Mouse (Mus musculus) heart, postnatal 36 days (tissue): Measurements from ENCODE around the gene Cdc42se1. TPM values are rescaled to one million over a fixed set of nuclear protein-coding genes. Genes with fewer than 3 reads are reported as not detected.

Experiments
- DNase-seq, 2 experiments: peaks; one replicate each; pipeline ENCODE4 v3.0.0; 2021 to 2022
- intact Hi-C: fragments of 180-260 bp; cut with DNase I; formaldehyde crosslinking; loops from one replicate; pipeline ENCODE4 v1.15.1; 2025
- total RNA-seq, 2 experiments: library from RNA; stranded (reverse); gene quantifications; 2 replicates each; pipeline ENCODE4 v1.2.3; 2021

Cdc42se1 gene
- total RNA-seq, 2 experiments from 2014 or later: 20.4 to 22.8 TPM

DNA sequence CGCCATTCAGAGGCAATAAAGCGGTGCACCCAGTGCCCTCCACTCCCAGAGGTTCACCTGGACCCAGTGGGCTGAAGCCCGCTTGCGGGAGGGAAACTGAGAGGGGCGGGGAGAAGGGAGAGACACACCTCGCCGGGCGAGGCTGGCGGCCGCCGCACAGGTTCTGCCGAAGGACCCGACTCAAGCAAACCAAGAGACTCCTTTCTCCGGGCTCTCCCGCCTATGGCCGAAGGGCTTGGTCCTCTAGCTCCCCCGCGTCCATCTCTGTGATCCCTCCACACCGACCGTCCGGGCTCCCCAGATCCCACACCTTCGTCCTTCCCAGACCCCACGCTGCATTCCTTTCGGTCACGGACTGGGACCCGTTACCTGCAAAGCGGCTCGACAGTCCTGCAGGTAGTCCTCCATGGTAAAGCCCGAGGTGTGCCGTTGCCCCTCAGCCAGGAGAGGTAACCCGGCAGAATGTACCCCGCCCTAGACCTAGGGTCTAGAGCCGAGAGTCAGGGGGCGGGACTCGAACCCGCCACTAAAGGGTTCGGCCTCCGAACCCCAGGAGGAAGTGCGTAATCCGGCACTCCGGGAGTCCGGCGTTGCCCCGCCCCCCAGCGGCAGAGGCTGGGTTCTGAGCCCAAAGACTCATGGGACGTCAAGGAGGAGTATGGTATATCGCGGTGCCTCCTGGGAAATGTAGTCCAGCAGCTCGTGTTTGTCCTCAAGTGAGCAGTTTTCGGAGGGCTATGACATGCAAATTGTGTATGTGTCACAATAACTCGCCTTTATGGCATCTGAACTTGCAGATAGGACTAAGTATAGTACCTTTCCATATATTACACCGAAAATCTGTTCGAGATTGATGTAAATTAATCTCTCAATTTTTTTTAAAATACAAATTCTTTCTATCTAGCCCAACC, 52.9 kb downstream of the Cdc42se1 start, which contains the start of the genes Mindy1 and Prune1:
Gene Mindy1 (plus strand): TSS at position 130 of the 911 bp plus-strand sequence.
Gene Prune1 (minus strand): TSS at position 861 of the 911 bp plus-strand sequence.
- DNase-seq: peak; percentile 96 to 98
- intact Hi-C loops: loop anchor here (5.0 kb wide), 1 partner anchor 64 kb away; the partner anchor contains the start of gene Gabpb2

GRCm38 (mm10) chr3:95282381-95282864, 53.9 kb downstream of the Cdc42se1 start:
- DNase-seq: peak in 1 of 2 experiments; percentile 45

DNA sequence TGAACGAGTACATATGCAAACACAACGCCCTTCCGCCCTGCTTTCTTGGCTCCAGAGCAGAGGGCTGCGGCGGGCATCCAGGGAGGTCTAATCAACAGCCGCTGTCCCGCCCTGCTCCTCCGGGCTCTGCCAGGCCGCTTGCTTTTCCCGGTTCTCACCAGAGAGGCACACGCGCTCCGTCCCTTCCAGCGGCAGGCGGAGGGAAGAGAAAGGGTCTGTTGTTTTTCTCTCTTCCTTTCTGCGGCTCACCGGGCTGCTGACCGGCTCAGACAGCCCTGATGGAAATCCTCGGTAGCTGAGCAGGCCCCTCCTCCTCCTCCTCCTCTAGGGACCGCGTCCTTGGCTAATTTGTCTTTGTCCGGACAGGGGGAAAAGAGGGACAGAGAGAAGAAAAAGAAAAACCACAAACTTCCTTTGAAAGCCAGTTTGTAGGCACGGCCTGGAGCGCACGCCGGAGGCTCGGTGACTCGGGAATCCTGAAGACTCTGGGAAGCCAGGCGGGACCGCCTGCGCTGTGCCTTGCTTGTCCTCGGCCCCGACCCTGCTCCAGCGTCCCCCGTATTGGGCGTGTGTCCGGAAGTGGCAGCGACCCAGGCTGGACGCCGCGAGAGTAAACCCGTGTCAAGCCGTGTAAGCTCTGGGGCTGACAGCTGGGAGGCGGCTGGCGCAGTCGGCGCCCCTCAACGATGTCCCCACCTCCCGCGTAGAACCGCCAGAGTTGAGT, 54.5 kb downstream of the Cdc42se1 start:
- DNase-seq: peak; percentile 77 to 88
- intact Hi-C loops: loop anchor here (5.0 kb wide), 1 partner anchor 66 kb away; the partner anchor contains the start of gene Gabpb2

More at GRCm38 (mm10) chr3:95282381-95282864, 53.9 kb downstream of the Cdc42se1 start:
- intact Hi-C loops: loop anchor here (5.0 kb wide), 1 partner anchor 65 kb away; the partner anchor contains the start of gene Gabpb2

DNA sequence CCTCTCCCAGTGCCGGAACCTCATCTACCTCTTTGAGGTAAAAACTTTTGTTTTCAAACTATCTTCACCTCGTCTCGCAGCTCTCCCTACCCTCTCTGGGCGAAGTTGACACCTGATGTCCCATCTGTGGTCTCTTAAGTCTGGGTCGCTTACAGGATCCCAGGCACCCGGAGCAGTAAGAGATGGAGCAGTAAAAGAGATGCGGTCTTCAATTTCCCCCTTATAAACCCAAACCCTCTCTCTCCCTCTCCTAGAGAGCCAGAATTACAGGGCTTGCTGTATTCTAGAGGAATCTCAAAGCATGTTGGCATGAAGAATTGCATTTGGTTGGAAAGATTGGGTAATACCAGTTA, 55.0 kb downstream of the Cdc42se1 start:
- DNase-seq: no peak
- intact Hi-C loops: loop anchor here (5.0 kb wide), 1 partner anchor 66 kb away; the partner anchor contains the start of gene Gabpb2

GRCm38 (mm10) chr3:95284062-95284461, 55.5 kb downstream of the Cdc42se1 start:
- intact Hi-C loops: loop anchor here (2.0 to 5.0 kb wide), 2 partner anchors 31 to 67 kb away; partner anchors contain the start of genes Cers2 and Gabpb2
- DNase-seq: no peak

- DNase-seq: no peak
- intact Hi-C loops: loop anchor here (2.0 to 5.0 kb wide), 2 partner anchors 30 to 67 kb away; partner anchors contain the start of genes Cers2 and Gabpb2
These were observed 56.2 kb downstream of the Cdc42se1 start for GRCm38 (mm10) chr3:95284501-95285281.

DNA sequence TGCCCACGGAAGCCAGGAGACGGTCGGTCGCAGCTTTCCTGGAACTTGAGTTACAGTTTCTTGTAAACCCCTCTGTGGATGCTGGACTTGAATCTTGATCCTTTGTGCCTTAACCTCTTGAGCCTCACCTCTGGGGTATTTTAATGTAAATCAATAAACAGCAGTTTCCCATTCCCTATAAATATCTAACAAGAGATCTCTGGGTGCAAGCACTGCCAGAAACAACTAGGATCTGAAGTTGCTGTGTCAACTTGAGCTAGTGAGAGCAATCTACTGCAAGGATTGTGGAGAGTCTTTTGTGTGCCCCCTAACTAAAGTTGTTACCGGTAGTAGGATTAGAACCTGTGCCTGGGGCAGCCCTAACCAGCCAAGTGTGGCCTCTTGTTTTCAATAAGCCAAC, 56.9 kb downstream of the Cdc42se1 start:
- DNase-seq: no peak
- intact Hi-C loops: loop anchor here (2.0 kb wide), 1 partner anchor 29 kb away; the partner anchor contains the start of gene Cers2

Other genes with a start within 250 kb of the Cdc42se1 start
- gene Zfp687, start 213.3 kb upstream of the Cdc42se1 start, total RNA-seq: 10 to 100 TPM; 11.4 to 15.8 TPM
- 100 to 1,000 TPM; 136 to 151 TPM for gene Psmd4, start 186.1 kb upstream of the Cdc42se1 start, total RNA-seq
- gene Pip5k1a, start 121.8 kb upstream of the Cdc42se1 start, total RNA-seq: 10 to 100 TPM; 16.5 to 17.1 TPM
- 10 to 100 TPM; 31.7 to 35.2 TPM for gene Vps72, start 117.7 kb upstream of the Cdc42se1 start, total RNA-seq
- 10 to 100 TPM; 17.6 to 29.1 TPM for gene Tmod4, start 104.3 kb upstream of the Cdc42se1 start, total RNA-seq
- 10 to 100 TPM; 24.1 to 37.5 TPM for gene Scnm1, start 94.7 kb upstream of the Cdc42se1 start, total RNA-seq
- gene Lysmd1, start 94.6 kb upstream of the Cdc42se1 start, total RNA-seq: 1 to 10 TPM; 5.8 to 6.5 TPM
- gene Tnfaip8l2, start 86.4 kb upstream of the Cdc42se1 start, total RNA-seq: 1 to 10 TPM; 1.4 to 2.7 TPM
- gene Sema6c, start 68.3 kb upstream of the Cdc42se1 start, total RNA-seq: 10 to 100 TPM in 1 of 2 experiments, 1 to 10 TPM in 1; 4.7 to 10.2 TPM
- 10 to 100 TPM; 10.9 to 11.7 TPM for gene Gabpb2, start 10.8 kb upstream of the Cdc42se1 start, total RNA-seq
- gene Mllt11, start 3.4 kb downstream of the Cdc42se1 start, total RNA-seq: 1 to 10 TPM; 6.1 to 8.5 TPM
- not detected for gene Gm128, start 12.9 kb downstream of the Cdc42se1 start, total RNA-seq
- not detected for gene Bnipl, start 22.5 kb downstream of the Cdc42se1 start, total RNA-seq
- 10 to 100 TPM; 26.7 to 26.8 TPM for gene Mindy1, start 52.6 kb downstream of the Cdc42se1 start, total RNA-seq
- gene Prune1, start 53.3 kb downstream of the Cdc42se1 start, total RNA-seq: 10 to 100 TPM; 24.1 to 26.6 TPM
- gene Anxa9, start 78.4 kb downstream of the Cdc42se1 start, total RNA-seq: under 1 TPM; 0.53 to 0.60 TPM
- gene Cers2, start 86.1 kb downstream of the Cdc42se1 start, total RNA-seq: 10 to 100 TPM; 36.4 to 45.9 TPM
- gene Setdb1, start 128.5 kb downstream of the Cdc42se1 start, total RNA-seq: 10 to 100 TPM; 12.6 to 13.8 TPM
- not detected for gene 4930558C23Rik, start 174.1 kb downstream of the Cdc42se1 start, total RNA-seq
- 10 to 100 TPM; 39.7 to 43.0 TPM for gene Arnt, start 205.7 kb downstream of the Cdc42se1 start, total RNA-seq